Mouse (Mus musculus) kidney, adult 11 months (tissue): ENCODE measurements around the gene Srsf3.
"Not testable (repeated sequence)": the region's sequence is repeated elsewhere in the genome, so short reads cannot be mapped to it uniquely, and the experiment has no call there.

Experiments
- DNase-seq: peaks from one replicate; pipeline ENCODE4 v3.0.0; 2022

Srsf3 gene

GRCm38 (mm10) chr17:29065971-29066370 lies 33.5 kb downstream of the Srsf3 start:
- DNase-seq, result no peak

- DNase-seq, result not testable (repeated sequence)
Measured at GRCm38 (mm10) chr17:29067416-29067815, 35.0 kb downstream of the Srsf3 start.

- no peak for DNase-seq
Measured at GRCm38 (mm10) chr17:29067847-29068246, 35.4 kb downstream of the Srsf3 start.

- no peak for DNase-seq
Measured at GRCm38 (mm10) chr17:29069063-29069462, 36.6 kb downstream of the Srsf3 start.

- no peak for DNase-seq
Measured at GRCm38 (mm10) chr17:29071820-29072219, 39.4 kb downstream of the Srsf3 start.

- DNase-seq, result no peak
Measured at GRCm38 (mm10) chr17:29072701-29073307, 40.4 kb downstream of the Srsf3 start.

- no peak for DNase-seq
Measured at GRCm38 (mm10) chr17:29073313-29073712, 40.9 kb downstream of the Srsf3 start.

GRCm38 (mm10) chr17:29074085-29074484 lies 41.7 kb downstream of the Srsf3 start:
- no peak for DNase-seq

GRCm38 (mm10) chr17:29076235-29076634 lies 43.8 kb downstream of the Srsf3 start:
- DNase-seq, result no peak

GRCm38 (mm10) chr17:29077786-29078509 lies 45.5 kb downstream of the Srsf3 start:
- no peak for DNase-seq

- peak; percentile 18 for DNase-seq
Measured at GRCm38 (mm10) chr17:29078519-29079383, 46.3 kb downstream of the Srsf3 start.

GRCm38 (mm10) chr17:29080758-29081617 lies 48.6 kb downstream of the Srsf3 start:
- no peak for DNase-seq

GRCm38 (mm10) chr17:29081618-29082381 lies 49.4 kb downstream of the Srsf3 start:
- no peak for DNase-seq

- DNase-seq, result no peak
Measured at GRCm38 (mm10) chr17:29083586-29083985, 51.2 kb downstream of the Srsf3 start.

GRCm38 (mm10) chr17:29084656-29085055 lies 52.2 kb downstream of the Srsf3 start:
- DNase-seq, result no peak

GRCm38 (mm10) chr17:29085266-29085665 lies 52.8 kb downstream of the Srsf3 start:
- no peak for DNase-seq

- no peak for DNase-seq
Measured at GRCm38 (mm10) chr17:29086916-29087315, 54.5 kb downstream of the Srsf3 start.

GRCm38 (mm10) chr17:29090776-29091175 lies 58.3 kb downstream of the Srsf3 start, which contains the start of gene Cdkn1a:
TSS of gene Cdkn1a (plus strand) at chr17:29090976.
- no peak for DNase-seq

GRCm38 (mm10) chr17:29091348-29091944 lies 59.0 kb downstream of the Srsf3 start:
- DNase-seq, result no peak

GRCm38 (mm10) chr17:29092497-29092896 lies 60.1 kb downstream of the Srsf3 start:
- no peak for DNase-seq
